Mouse (Mus musculus) ES-E14 (cell line): ENCODE measurements around the gene Gldn.

ENCODE experiments used
- CHD2 ChIP-seq: IDR thresholded peaks from 2 replicates; pipeline ENCODE4 v1.6.1; 2014; ENCODE audit warnings: mild to moderate bottlenecking, low read depth, low read length, inconsistent platforms
- HCFC1 ChIP-seq: IDR thresholded peaks from 2 replicates; pipeline ENCODE4 v1.6.1; 2012; ENCODE audit warnings: low read length, inconsistent platforms, borderline replicate concordance; ENCODE audit not compliant: insufficient read depth
- MAFK ChIP-seq: IDR thresholded peaks from 2 replicates; pipeline ENCODE4 v1.6.1; 2014; ENCODE audit warnings: mild to moderate bottlenecking, low read depth, low read length, inconsistent platforms; ENCODE audit not compliant: insufficient read depth
- ZNF384 ChIP-seq: IDR thresholded peaks from 2 replicates; pipeline ENCODE4 v1.6.1; 2012; ENCODE audit warnings: low read depth, low read length, inconsistent platforms

- no peak for TF ChIP-seq HCFC1
- no peak for TF ChIP-seq CHD2
- TF ChIP-seq ZNF384: no peak
- no peak for TF ChIP-seq MAFK
Measured at GRCm38 (mm10) chr9:54244869-54245665, 41.2 kb upstream of the Gldn start.
